Mouse (Mus musculus): ENCODE measurements at regions not wholly inside any gene's neighbourhood (a gene's known extent, or its start where the extent isn't known, plus 50 kb on each side); places are given as distances from the start of the nearest gene placed in this dataset.

DNA sequence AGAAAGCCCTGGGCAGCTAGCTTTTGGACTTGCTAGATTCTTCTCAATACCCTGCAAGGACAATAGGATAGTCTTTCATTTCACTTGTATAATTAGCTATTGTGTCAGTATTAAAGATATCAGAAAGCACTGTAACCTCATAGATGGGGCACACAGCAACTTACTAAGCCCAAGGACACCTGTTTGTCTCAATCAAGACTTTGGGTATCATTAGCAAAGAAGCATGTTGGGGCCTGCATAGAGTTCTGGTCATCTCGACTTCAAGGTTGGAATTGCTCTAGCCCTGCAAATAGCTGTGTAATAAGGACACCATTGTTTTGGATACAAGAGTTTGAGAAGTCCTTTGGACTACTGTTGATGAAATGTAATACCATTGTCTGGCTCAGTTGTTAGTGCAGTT lies 104.6 kb upstream of the Rspo3 start:
- no peak for DNase-seq (ENCODE audit: low spot score in 2 of 2)

DNA sequence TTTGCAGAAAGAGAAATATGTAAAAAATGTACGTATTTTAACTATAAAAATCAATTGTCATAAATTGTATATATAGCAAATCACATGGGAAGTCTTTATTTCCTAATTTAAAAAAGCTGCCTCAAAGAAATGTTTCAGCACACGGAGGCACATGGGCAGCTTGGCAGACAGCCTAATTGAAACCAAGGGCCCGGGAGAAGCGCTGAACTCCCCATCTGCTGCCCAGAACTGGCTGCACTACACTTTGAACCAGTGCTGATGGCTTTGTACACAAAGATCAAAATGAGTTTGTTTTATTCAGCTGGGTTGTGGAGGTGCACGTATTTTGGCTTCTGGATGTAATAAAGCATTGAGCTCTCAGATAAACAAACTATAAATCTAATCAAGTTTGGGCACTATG lies 100.2 kb upstream of the Rspo3 start:
- DNase-seq (ENCODE audit: low spot score in 2 of 2), result no peak

DNA sequence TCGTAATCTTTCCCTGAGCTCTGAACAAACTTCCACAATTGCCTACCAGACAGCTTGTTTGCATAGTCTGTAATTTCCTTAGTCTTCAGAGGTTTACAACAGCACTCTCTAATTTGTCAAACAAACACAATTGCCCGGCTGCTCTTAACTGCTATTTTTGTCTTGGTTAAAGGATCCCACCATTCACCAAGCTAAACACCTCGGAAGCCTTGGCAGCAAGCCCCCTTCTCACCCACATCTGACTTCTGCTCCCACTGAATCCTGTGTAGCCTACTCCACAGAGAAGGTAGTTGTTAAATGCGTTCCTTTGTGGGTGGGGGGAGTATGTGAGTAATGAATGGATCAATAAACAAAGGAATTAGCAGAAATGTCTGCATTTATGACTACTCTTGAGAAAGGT lies 59.8 kb upstream of the Rspo3 start:
- DNase-seq (ENCODE audit: low spot score in 2 of 2), result no peak

DNA sequence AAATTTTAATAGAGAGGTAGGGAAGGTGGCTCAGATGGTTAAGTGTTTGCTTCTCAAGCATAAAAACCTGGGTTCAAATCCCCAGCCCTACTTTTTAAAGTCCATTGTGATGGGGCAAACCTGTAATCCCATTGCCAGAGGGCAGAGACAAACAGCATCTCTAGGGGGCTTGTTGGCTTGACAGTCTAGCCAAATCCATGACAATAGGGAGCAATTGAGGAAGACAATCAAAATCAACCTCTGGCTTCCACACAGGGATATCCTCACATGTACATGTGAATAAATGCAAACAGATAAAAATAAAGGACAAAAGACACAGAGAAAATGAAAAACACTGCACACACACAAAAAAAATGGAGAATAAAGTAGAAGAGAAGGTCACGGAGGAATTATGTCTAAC lies 59.3 kb upstream of the Rspo3 start:
- no peak for DNase-seq (ENCODE audit: low spot score in 2 of 2)

DNA sequence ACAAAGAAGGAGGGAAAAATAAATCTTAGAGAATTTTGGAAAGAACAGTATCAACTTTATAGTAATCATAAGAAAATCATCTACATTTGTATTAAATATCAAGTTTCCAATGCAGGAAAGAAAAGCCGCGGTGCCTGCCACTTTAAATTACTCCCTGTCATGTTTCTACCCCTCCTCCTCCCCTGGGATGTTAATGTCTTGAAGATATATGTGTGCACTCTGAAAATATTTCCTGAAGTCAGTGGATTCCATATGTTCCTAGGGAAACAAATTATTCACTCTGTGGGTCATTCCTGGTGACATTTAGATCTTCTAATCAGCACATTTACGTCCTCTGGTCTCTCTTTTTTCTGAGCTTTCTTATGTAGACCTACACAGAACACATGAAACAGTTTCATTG lies 57.2 kb upstream of the Rspo3 start:
- no peak for DNase-seq (ENCODE audit: low spot score in 2 of 2)

DNA sequence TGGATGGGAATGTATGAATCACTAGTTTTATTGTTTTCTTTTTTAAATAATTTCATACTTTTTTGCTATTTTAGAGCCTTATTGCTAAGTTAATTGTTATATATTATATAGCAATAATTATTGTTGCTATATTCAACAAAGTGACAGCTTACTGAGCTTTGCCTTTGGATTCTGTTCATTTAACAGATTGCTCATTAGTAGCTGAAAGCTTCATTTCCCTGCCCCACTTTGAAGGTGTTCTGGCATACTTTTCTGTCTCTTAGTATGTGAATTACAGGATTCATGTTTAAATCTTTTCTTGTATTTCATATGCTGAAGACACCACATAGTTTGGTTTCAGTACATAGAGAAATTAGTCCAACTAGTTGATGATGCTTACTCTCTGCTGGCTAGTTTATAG lies 54.5 kb upstream of the Rspo3 start:
- DNase-seq (ENCODE audit: low spot score in 2 of 2), result no peak

DNA sequence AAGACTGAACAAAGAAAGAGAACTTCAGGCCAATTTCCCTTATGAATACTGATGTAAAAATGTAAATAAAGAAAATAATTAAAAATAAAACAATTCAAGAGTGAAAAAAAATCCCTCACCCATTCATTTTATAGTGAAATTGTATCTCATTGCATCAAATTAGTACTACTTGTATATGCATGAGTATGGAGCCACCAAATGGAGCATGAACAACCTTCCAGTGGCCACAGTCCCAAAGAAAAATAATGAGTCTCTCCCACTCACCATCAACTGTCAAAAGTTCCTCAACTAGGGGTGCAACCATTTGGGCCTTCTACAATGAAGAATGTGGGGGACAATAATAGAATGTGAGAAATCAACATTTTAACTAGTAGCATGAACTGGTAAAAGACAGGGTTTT lies 54.1 kb upstream of the Rspo3 start:
- DNase-seq (ENCODE audit: low spot score in 2 of 2), result no peak

All from layer of hippocampus, adult 8-10 months (tissue).